Mouse (Mus musculus): ENCODE measurements around the gene Kctd2. TPM values are rescaled to one million over a fixed set of nuclear protein-coding genes. Genes with fewer than 3 reads are reported as not detected.
A peak's percentile ranks its signal among the peaks of the same experiment; 100 is the strongest.

Gene Kctd2
- polyA plus RNA-seq, 1 experiment from 2014 or later: 9.6 TPM

GRCm38 (mm10) chr11:115403338-115404124, 16.4 kb upstream of the Kctd2 start, which contains the start of gene Mrpl58:
Gene Mrpl58, plus strand, starts transcription at chr11:115403752.
- H3K27ac ChIP-seq: peak within 1 kb of the TSS; percentile 93
- H3K9ac ChIP-seq: peak within 1 kb of the TSS; percentile 96
- H3K4me2 ChIP-seq: peak within 1 kb of the TSS; percentile 67
- no peaks in the 10 kb centered on the region for H3K9me3 ChIP-seq
- ATAC-seq (ENCODE audit: insufficient number of reproducible peaks, insufficient read depth, low FRiP score, low TSS enrichment, low read depth): peak; percentile 87
- H3K27me3 ChIP-seq: no peaks in the 10 kb centered on the region
- peak within 1 kb of the TSS; percentile 77 for H3K4me3 ChIP-seq
- H3K4me1 ChIP-seq: peaks cover 16% of the 10 kb centered on the region
- H3K36me3 ChIP-seq: peaks cover 30% of the 10 kb centered on the region
- WGBS: 3% methylated on average over 50 of the region's 50 CpGs

GRCm38 (mm10) chr11:115405723-115406122, 14.2 kb upstream of the Kctd2 start:
- ATAC-seq (ENCODE audit: insufficient number of reproducible peaks, insufficient read depth, low FRiP score, low TSS enrichment, low read depth): no peak
- H3K4me1 ChIP-seq: peaks cover 15% of the 10 kb centered on the region
- H3K9me3 ChIP-seq: no peaks in the 10 kb centered on the region
- H3K27me3 ChIP-seq: no peaks in the 10 kb centered on the region
- no peak overlapping the region for H3K9ac ChIP-seq
- H3K4me2 ChIP-seq: no peak overlapping the region
- 95% methylated on average over 6 of the region's 6 CpGs for WGBS
- H3K36me3 ChIP-seq: peaks cover 48% of the 10 kb centered on the region
- no peak overlapping the region for H3K4me3 ChIP-seq
- no peak overlapping the region for H3K27ac ChIP-seq

GRCm38 (mm10) chr11:115406858-115407401, 13.0 kb upstream of the Kctd2 start:
- Histone ChIP-seq H3K9me3 (no peaks in the 10 kb centered on the region), H3K36me3 (peaks cover 54% of the 10 kb centered on the region), H3K4me2 (no peak overlapping the region), H3K27me3 (no peaks in the 10 kb centered on the region), H3K4me1 (peaks cover 18% of the 10 kb centered on the region), H3K9ac (no peak overlapping the region), H3K27ac (no peak overlapping the region), H3K4me3 (no peak overlapping the region)
- 92% methylated on average over 17 of the region's 17 CpGs for WGBS
- no peak for ATAC-seq (ENCODE audit: insufficient number of reproducible peaks, insufficient read depth, low FRiP score, low TSS enrichment, low read depth)

GRCm38 (mm10) chr11:115408266-115408920, 11.5 kb upstream of the Kctd2 start:
- Histone ChIP-seq H3K27me3 (no peaks in the 10 kb centered on the region), H3K4me2 (no peak overlapping the region), H3K4me1 (peaks cover 25% of the 10 kb centered on the region), H3K27ac (peak overlapping the region; percentile 18; the same call in 1 of the 2 replicates), H3K36me3 (peaks cover 54% of the 10 kb centered on the region), H3K9me3 (no peaks in the 10 kb centered on the region), H3K4me3 (no peak overlapping the region), H3K9ac (no peak overlapping the region)
- 87% methylated on average over 6 of the region's 6 CpGs for WGBS
- ATAC-seq (ENCODE audit: insufficient number of reproducible peaks, insufficient read depth, low FRiP score, low TSS enrichment, low read depth): no peak

GRCm38 (mm10) chr11:115409556-115409955, 10.4 kb upstream of the Kctd2 start:
- 65% methylated on average over 7 of the region's 7 CpGs for WGBS
- Histone ChIP-seq H3K9me3 (no peaks in the 10 kb centered on the region), H3K27me3 (no peaks in the 10 kb centered on the region), H3K9ac (peak overlapping the region; percentile 11; the same call in 1 of the 2 replicates), H3K4me1 (peaks cover 27% of the 10 kb centered on the region), H3K4me3 (no peak overlapping the region), H3K4me2 (no peak overlapping the region), H3K36me3 (peaks cover 54% of the 10 kb centered on the region), H3K27ac (no peak overlapping the region)
- ATAC-seq (ENCODE audit: insufficient number of reproducible peaks, insufficient read depth, low FRiP score, low TSS enrichment, low read depth): no peak

- Histone ChIP-seq H3K27ac (peak overlapping the region; percentile 80), H3K9me3 (no peaks in the 10 kb centered on the region), H3K4me1 (peaks cover 34% of the 10 kb centered on the region), H3K4me3 (peak overlapping the region; percentile 91), H3K4me2 (peak overlapping the region; percentile 98), H3K9ac (peak overlapping the region; percentile 96), H3K27me3 (no peaks in the 10 kb centered on the region), H3K36me3 (peaks cover 47% of the 10 kb centered on the region)
- 2% methylated on average over 45 of the region's 45 CpGs for WGBS
- peak; percentile 40; the same call in 1 of the 2 replicates for ATAC-seq (ENCODE audit: insufficient number of reproducible peaks, insufficient read depth, low FRiP score, low TSS enrichment, low read depth)
Measured at GRCm38 (mm10) chr11:115420336-115421190, 635 bp downstream of the Kctd2 start.

GRCm38 (mm10) chr11:115421328-115421727, 1.4 kb downstream of the Kctd2 start:
- peaks cover 34% of the 10 kb centered on the region for H3K4me1 ChIP-seq
- H3K27ac ChIP-seq: no peak overlapping the region; the same call in 1 of the 2 replicates
- H3K9ac ChIP-seq: peak overlapping the region; percentile 96; the same call in 1 of the 2 replicates
- peak overlapping the region; percentile 98 for H3K4me2 ChIP-seq
- no peaks in the 10 kb centered on the region for H3K9me3 ChIP-seq
- peak overlapping the region; percentile 91 for H3K4me3 ChIP-seq
- 55% methylated on average over 1 of the region's 1 CpGs for WGBS
- H3K36me3 ChIP-seq: peaks cover 47% of the 10 kb centered on the region
- no peak for ATAC-seq (ENCODE audit: insufficient number of reproducible peaks, insufficient read depth, low FRiP score, low TSS enrichment, low read depth)
- H3K27me3 ChIP-seq: no peaks in the 10 kb centered on the region

- no peak overlapping the region for H3K4me3 ChIP-seq
- H3K36me3 ChIP-seq: peaks cover 47% of the 10 kb centered on the region
- no peaks in the 10 kb centered on the region for H3K9me3 ChIP-seq
- H3K9ac ChIP-seq: no peak overlapping the region
- 82% methylated on average over 16 of the region's 16 CpGs for WGBS
- ATAC-seq (ENCODE audit: insufficient number of reproducible peaks, insufficient read depth, low FRiP score, low TSS enrichment, low read depth): no peak
- peaks cover 34% of the 10 kb centered on the region for H3K4me1 ChIP-seq
- H3K27me3 ChIP-seq: no peaks in the 10 kb centered on the region
- no peak overlapping the region for H3K27ac ChIP-seq
- no peak overlapping the region for H3K4me2 ChIP-seq
Measured at GRCm38 (mm10) chr11:115421972-115422371, 2.0 kb downstream of the Kctd2 start.

- no peaks in the 10 kb centered on the region for H3K27me3 ChIP-seq
- no peak overlapping the region for H3K9ac ChIP-seq
- H3K4me2 ChIP-seq: no peak overlapping the region
- H3K36me3 ChIP-seq: peaks cover 45% of the 10 kb centered on the region
- H3K4me3 ChIP-seq: no peak overlapping the region
- H3K9me3 ChIP-seq: no peaks in the 10 kb centered on the region
- H3K27ac ChIP-seq: no peak overlapping the region
- H3K4me1 ChIP-seq: peaks cover 39% of the 10 kb centered on the region
- 81% methylated on average over 3 of the region's 3 CpGs for WGBS
- no peak for ATAC-seq (ENCODE audit: insufficient number of reproducible peaks, insufficient read depth, low FRiP score, low TSS enrichment, low read depth)
Measured at GRCm38 (mm10) chr11:115423091-115423490, 3.2 kb downstream of the Kctd2 start.

- no peak overlapping the region for H3K9ac ChIP-seq
- no peak overlapping the region for H3K27ac ChIP-seq
- no peaks in the 10 kb centered on the region for H3K9me3 ChIP-seq
- peaks cover 58% of the 10 kb centered on the region for H3K36me3 ChIP-seq
- H3K4me2 ChIP-seq: no peak overlapping the region
- no peak overlapping the region for H3K4me3 ChIP-seq
- WGBS: 87% methylated on average over 7 of the region's 7 CpGs
- no peak for ATAC-seq (ENCODE audit: insufficient number of reproducible peaks, insufficient read depth, low FRiP score, low TSS enrichment, low read depth)
- H3K4me1 ChIP-seq: peaks cover 30% of the 10 kb centered on the region
- no peaks in the 10 kb centered on the region for H3K27me3 ChIP-seq
Measured at GRCm38 (mm10) chr11:115424666-115425065, 4.7 kb downstream of the Kctd2 start.

- Histone ChIP-seq H3K27me3 (no peaks in the 10 kb centered on the region), H3K9me3 (no peaks in the 10 kb centered on the region), H3K4me1 (peaks cover 28% of the 10 kb centered on the region), H3K4me2 (no peak overlapping the region), H3K36me3 (peaks cover 68% of the 10 kb centered on the region), H3K9ac (no peak overlapping the region), H3K4me3 (no peak overlapping the region), H3K27ac (no peak overlapping the region)
- 86% methylated on average over 6 of the region's 6 CpGs for WGBS
- ATAC-seq (ENCODE audit: insufficient number of reproducible peaks, insufficient read depth, low FRiP score, low TSS enrichment, low read depth): no peak
Measured at GRCm38 (mm10) chr11:115425671-115426070, 5.7 kb downstream of the Kctd2 start.
